Mouse (Mus musculus): ENCODE measurements around the gene Ces2g. TPM values are rescaled to one million over a fixed set of nuclear protein-coding genes. Genes with fewer than 3 reads are reported as not detected.

The Ces2g gene
- polyA plus RNA-seq, 1 experiment: 11.9 TPM

DNA sequence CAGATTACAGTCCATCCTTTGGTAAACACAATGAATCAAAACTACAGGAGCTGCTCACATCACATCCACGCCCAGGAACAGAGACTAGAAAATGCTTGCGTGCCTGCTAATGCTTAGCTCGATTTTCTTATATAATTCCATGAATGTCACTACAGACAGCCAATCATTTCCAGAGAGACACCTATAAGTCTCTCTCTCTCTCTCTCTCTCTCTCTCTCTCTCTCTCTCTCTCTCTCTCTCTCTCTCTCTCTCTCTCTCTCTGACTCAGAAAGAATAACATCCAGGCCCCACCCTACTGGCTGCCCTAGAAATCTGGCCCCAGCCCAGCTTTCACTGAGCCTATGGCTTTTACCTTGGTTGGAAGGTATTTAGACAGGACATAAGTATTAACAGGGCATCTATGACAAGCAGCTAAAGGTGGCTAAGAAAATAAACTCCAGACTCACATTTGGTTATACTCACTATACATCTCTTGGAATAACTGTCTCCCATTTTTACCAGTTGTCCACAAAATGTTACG lies 1.9 kb downstream of the Ces2g start:
- TF ChIP-seq CTCF (conservative IDR thresholded peaks at IDR 0.05; ENCODE audit: insufficient read depth, insufficient read length, low read depth, low read length): no peak
- no peak for DNase-seq
- H3K36me3 ChIP-seq (ENCODE audit: control insufficient read depth, insufficient read depth, low read length): no peaks in the 10 kb centered on the region
- H3K27ac ChIP-seq (ENCODE audit: insufficient read depth, low read depth, low read length): no peak overlapping the region
- H3K4me3 ChIP-seq (ENCODE audit: insufficient read depth, low read depth, low read length): no peak overlapping the region
- no peaks in the 10 kb centered on the region for H3K27me3 ChIP-seq (replicated peaks; ENCODE audit: control insufficient read depth, insufficient read depth, low read length)
- H3K4me1 ChIP-seq (ENCODE audit: control insufficient read depth, insufficient read depth, low read length): peaks cover 4% of the 10 kb centered on the region; the same call in 1 of the 2 replicates
- 87% methylated on average over 4 of the region's 4 CpGs for WGBS

- Histone ChIP-seq H3K36me3 (ENCODE audit: control insufficient read depth, insufficient read depth, low read length) (no peaks in the 10 kb centered on the region), H3K27ac (ENCODE audit: insufficient read depth, low read depth, low read length) (peak overlapping the region; percentile 25), H3K4me3 (ENCODE audit: insufficient read depth, low read depth, low read length) (no peak overlapping the region), H3K27me3 (replicated peaks; ENCODE audit: control insufficient read depth, insufficient read depth, low read length) (no peaks in the 10 kb centered on the region), H3K4me1 (ENCODE audit: control insufficient read depth, insufficient read depth, low read length) (peaks cover 2% of the 10 kb centered on the region; the same call in 1 of the 2 replicates)
- 83% methylated on average over 5 of the region's 5 CpGs for WGBS
- TF ChIP-seq POLR2A (IDR thresholded peaks at IDR 0.05; ENCODE audit: low read depth, low read length) (no peak), CTCF (conservative IDR thresholded peaks at IDR 0.05; ENCODE audit: insufficient read depth, insufficient read length, low read depth, low read length) (no peak)
- DNase-seq: peak; percentile 48
These were observed 22.6 kb downstream of the Ces2g start for GRCm38 (mm10) chr8:104984126-104984525.

DNA sequence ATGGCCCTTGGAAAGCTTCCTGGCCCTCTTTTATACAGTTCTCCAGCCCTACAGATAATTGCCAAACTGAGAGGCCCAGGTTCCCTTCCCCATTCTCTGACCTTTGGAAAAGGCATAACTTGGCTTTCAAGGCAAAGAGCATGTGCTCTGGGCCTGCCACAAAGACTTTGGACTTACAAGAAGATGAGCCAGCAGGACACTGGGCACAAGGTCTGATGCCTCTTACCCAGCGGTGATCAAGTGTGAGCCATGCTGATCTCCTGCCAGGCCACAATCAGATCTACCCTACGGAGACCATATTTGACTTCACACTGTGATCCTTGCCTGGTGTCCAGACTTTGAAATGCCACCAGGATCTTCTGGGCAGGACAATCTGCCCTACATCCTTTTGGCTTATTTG lies 23.4 kb downstream of the Ces2g start:
- no peak overlapping the region for H3K4me3 ChIP-seq (ENCODE audit: insufficient read depth, low read depth, low read length)
- peak overlapping the region; percentile 68 for H3K27ac ChIP-seq (ENCODE audit: insufficient read depth, low read depth, low read length)
- no peaks in the 10 kb centered on the region for H3K27me3 ChIP-seq (replicated peaks; ENCODE audit: control insufficient read depth, insufficient read depth, low read length)
- no peaks in the 10 kb centered on the region for H3K36me3 ChIP-seq (ENCODE audit: control insufficient read depth, insufficient read depth, low read length)
- peak; percentile 94 for DNase-seq
- TF ChIP-seq POLR2A (IDR thresholded peaks at IDR 0.05; ENCODE audit: low read depth, low read length) (no peak), CTCF (conservative IDR thresholded peaks at IDR 0.05; ENCODE audit: insufficient read depth, insufficient read length, low read depth, low read length) (no peak)
- peaks cover 2% of the 10 kb centered on the region; the same call in 1 of the 2 replicates for H3K4me1 ChIP-seq (ENCODE audit: control insufficient read depth, insufficient read depth, low read length)
- 70% methylated on average over 2 of the region's 2 CpGs for WGBS

GRCm38 (mm10) chr8:104998191-104998590 lies 36.7 kb downstream of the Ces2g start:
- Histone ChIP-seq H3K27me3 (replicated peaks; ENCODE audit: control insufficient read depth, insufficient read depth, low read length) (no peaks in the 10 kb centered on the region), H3K4me3 (ENCODE audit: insufficient read depth, low read depth, low read length) (no peak overlapping the region), H3K4me1 (ENCODE audit: control insufficient read depth, insufficient read depth, low read length) (peaks cover 20% of the 10 kb centered on the region; the same call in 1 of the 2 replicates), H3K27ac (ENCODE audit: insufficient read depth, low read depth, low read length) (no peak overlapping the region), H3K36me3 (ENCODE audit: control insufficient read depth, insufficient read depth, low read length) (no peaks in the 10 kb centered on the region)
- WGBS: 54% methylated on average over 6 of the region's 6 CpGs
- peak; percentile 81 for DNase-seq
- TF ChIP-seq CTCF (conservative IDR thresholded peaks at IDR 0.05; ENCODE audit: insufficient read depth, insufficient read length, low read depth, low read length) (no peak), POLR2A (IDR thresholded peaks at IDR 0.05; ENCODE audit: low read depth, low read length) (no peak)

GRCm38 (mm10) chr8:104999183-104999582 lies 37.7 kb downstream of the Ces2g start:
- H3K27ac ChIP-seq (ENCODE audit: insufficient read depth, low read depth, low read length): no peak overlapping the region
- peak; percentile 41 for DNase-seq
- WGBS: 64% methylated on average over 6 of the region's 6 CpGs

GRCm38 (mm10) chr8:105000586-105000985 lies 39.1 kb downstream of the Ces2g start, which contains the start of gene Ces2h:
Gene Ces2h (plus strand): TSS chr8:105000853.
- Histone ChIP-seq H3K27me3 (replicated peaks; ENCODE audit: control insufficient read depth, insufficient read depth, low read length) (no peaks in the 10 kb centered on the region), H3K4me3 (ENCODE audit: insufficient read depth, low read depth, low read length) (no peak within 1 kb of the TSS), H3K4me1 (ENCODE audit: control insufficient read depth, insufficient read depth, low read length) (peaks cover 20% of the 10 kb centered on the region; the same call in 1 of the 2 replicates), H3K27ac (ENCODE audit: insufficient read depth, low read depth, low read length) (peak within 1 kb of the TSS; percentile 85), H3K36me3 (ENCODE audit: control insufficient read depth, insufficient read depth, low read length) (no peaks in the 10 kb centered on the region)
- DNase-seq: peak; percentile 94
- TF ChIP-seq CTCF (conservative IDR thresholded peaks at IDR 0.05; ENCODE audit: insufficient read depth, insufficient read length, low read depth, low read length) (no peak), POLR2A (IDR thresholded peaks at IDR 0.05; ENCODE audit: low read depth, low read length) (peak; percentile 16)
- WGBS: 46% methylated on average over 7 of the region's 7 CpGs

More at GRCm38 (mm10) chr8:104999183-104999582, 37.7 kb downstream of the Ces2g start:
- TF ChIP-seq POLR2A (IDR thresholded peaks at IDR 0.05; ENCODE audit: low read depth, low read length): no peak
- no peak for TF ChIP-seq CTCF (conservative IDR thresholded peaks at IDR 0.05; ENCODE audit: insufficient read depth, insufficient read length, low read depth, low read length)
- H3K4me1 ChIP-seq (ENCODE audit: control insufficient read depth, insufficient read depth, low read length): peaks cover 20% of the 10 kb centered on the region; the same call in 1 of the 2 replicates
- no peak overlapping the region for H3K4me3 ChIP-seq (ENCODE audit: insufficient read depth, low read depth, low read length)
- no peaks in the 10 kb centered on the region for H3K27me3 ChIP-seq (replicated peaks; ENCODE audit: control insufficient read depth, insufficient read depth, low read length)
- no peaks in the 10 kb centered on the region for H3K36me3 ChIP-seq (ENCODE audit: control insufficient read depth, insufficient read depth, low read length)

DNA sequence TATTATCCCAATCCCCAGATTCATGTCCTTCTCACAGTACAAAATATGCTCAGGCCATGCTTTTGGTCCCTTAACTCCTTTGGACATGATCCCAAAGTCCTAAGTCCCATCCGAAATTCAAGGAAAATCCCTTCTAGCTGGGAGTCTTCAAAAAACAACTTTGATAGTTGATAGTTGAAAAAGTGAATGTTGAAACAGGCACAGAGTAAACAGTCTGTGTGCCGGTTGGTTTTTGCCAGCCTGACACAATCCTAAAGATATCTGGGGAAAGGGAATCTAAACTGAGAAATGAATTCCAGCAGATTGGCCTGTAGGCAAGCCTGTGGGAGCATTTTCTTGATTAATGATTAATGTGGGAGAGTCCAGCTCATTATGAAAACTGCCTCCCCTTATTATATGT lies 48.5 kb downstream of the Ces2g start:
- peak overlapping the region; percentile 99 for H3K27ac ChIP-seq (ENCODE audit: insufficient read depth, low read depth, low read length)
- peaks cover 11% of the 10 kb centered on the region for H3K4me1 ChIP-seq (ENCODE audit: control insufficient read depth, insufficient read depth, low read length)
- peak; percentile 88 for DNase-seq
- H3K4me3 ChIP-seq (ENCODE audit: insufficient read depth, low read depth, low read length): no peak overlapping the region
- H3K36me3 ChIP-seq (ENCODE audit: control insufficient read depth, insufficient read depth, low read length): no peaks in the 10 kb centered on the region
- no peaks in the 10 kb centered on the region for H3K27me3 ChIP-seq (replicated peaks; ENCODE audit: control insufficient read depth, insufficient read depth, low read length)
- TF ChIP-seq POLR2A (IDR thresholded peaks at IDR 0.05; ENCODE audit: low read depth, low read length): no peak
- no peak for TF ChIP-seq CTCF (conservative IDR thresholded peaks at IDR 0.05; ENCODE audit: insufficient read depth, insufficient read length, low read depth, low read length)
- 38% methylated on average over 2 of the region's 2 CpGs for WGBS

Data from kidney, adult 2 months (tissue).